Mouse (Mus musculus) v-Abl transformed pro-B cells (cell line): Measurements from ENCODE around the gene 4930568D16Rik.

Experiments used
- in situ Hi-C, 2 experiments: fragments of 400-800 bp; cut with MboI; formaldehyde crosslinking; loops; one replicate each; pipeline ENCODE4 v1.15.1; 2025; ENCODE audit not compliant: unreplicated experiment in 2 of 2

Gene 4930568D16Rik

GRCm38 (mm10) chr2:35309906-35310493, 57.5 kb downstream of the 4930568D16Rik start:
- in situ Hi-C loops, result no loop called here

- in situ Hi-C loops, result no loop called here
Observed at GRCm38 (mm10) chr2:35308166-35308565, 59.4 kb downstream of the 4930568D16Rik start.
